Comparison of ENCODE assay signal across 8 mouse cellular contexts in genomic region chr1:52302557-52302956, GRCm38 (mm10).
DNase-seq lines count a peak whose midpoint lies in the region; ATAC-seq and TF ChIP-seq lines count a peak whose summit lies in the region.

No protein-coding gene starts in this region.

- TF ChIP-seq POLR2A in CH12.LX (IDR thresholded peaks at IDR 0.05; ENCODE audit: low read depth, low read length), result no peak

- H3K27ac ChIP-seq in CH12.LX (ENCODE audit: insufficient read depth, low read depth), result no peak overlapping the region
- H3K27ac ChIP-seq in heart, embryonic 14.5 days (replicated peaks in 1 of 2; ENCODE audit: control insufficient read depth in 1 of 2, insufficient read depth in 1 of 2, low read depth in 2 of 2, low read length in 2 of 2), result no peak overlapping the region
- no peak overlapping the region for H3K27ac ChIP-seq in lung, embryonic 15.5 days

- ATAC-seq in heart, embryonic 14.5 days (ENCODE audit: insufficient number of reproducible peaks, insufficient read depth, low FRiP score, low read depth), result no peak
- ATAC-seq in lung, embryonic 15.5 days (ENCODE audit: borderline replicate concordance, extremely low read depth, low FRiP score, low TSS enrichment), result peak; percentile 49; the same call in 1 of the 2 replicates

- no peaks in the 10 kb centered on the region for H3K9me3 ChIP-seq in CH12.LX (replicated peaks; ENCODE audit: low read length)
- no peaks in the 10 kb centered on the region for H3K9me3 ChIP-seq in heart, embryonic 14.5 days (ENCODE audit: control insufficient read depth, low read length)
- H3K9me3 ChIP-seq in lung, embryonic 15.5 days, result no peaks in the 10 kb centered on the region

- peak; percentile 44 to 86; a peak in 3 of 4 replicates for TF ChIP-seq CTCF in CH12.LX (conservative IDR thresholded peaks at IDR 0.05 in 1 of 2, IDR thresholded peaks at IDR 0.05 in 1 of 2; ENCODE audit: low read depth in 2 of 2, low read length in 2 of 2)

- in situ Hi-C loops in CH12.LX (cut with MboI; ENCODE audit: low pct_ligation_motif_present, low pct_unique_long_range_greater_than_20kb, low sequenced_read_pairs), result no loop called here

- no peaks in the 10 kb centered on the region for H3K36me3 ChIP-seq in CH12.LX (replicated peaks in 1 of 2; ENCODE audit: control insufficient read depth in 1 of 2, insufficient read depth in 1 of 2, low read length in 1 of 2)
- H3K36me3 ChIP-seq in heart, embryonic 14.5 days (ENCODE audit: control insufficient read depth, insufficient read depth, low read length), result no peaks in the 10 kb centered on the region
- H3K36me3 ChIP-seq in lung, embryonic 15.5 days, result no peaks in the 10 kb centered on the region

- peak; percentile 69 for DNase-seq in CH12.LX (ENCODE audit: extremely low read depth)
- peak; percentile 66 to 67 for DNase-seq in adrenal gland, adult 18-20 months (ENCODE audit: low spot score in 2 of 2)
- peak; percentile 50 for DNase-seq in embryo, embryonic 11.5 days (ENCODE audit: low read depth, low spot score)
- peak; percentile 84 for DNase-seq in layer of hippocampus, adult 11-12 months (ENCODE audit: low spot score)
- DNase-seq in right cerebral cortex, adult 2 months (ENCODE audit: low spot score in 2 of 2), result peak; percentile 84 to 87
- DNase-seq in urinary bladder, postnatal 14 days (ENCODE audit: low spot score), result peak; percentile 77

- peak overlapping the region; percentile 47; the same call in 1 of the 2 replicates for H3K9ac ChIP-seq in CH12.LX (ENCODE audit: insufficient read depth, low read depth)
- no peak overlapping the region for H3K9ac ChIP-seq in heart, embryonic 14.5 days (ENCODE audit: low read length)
- no peak overlapping the region for H3K9ac ChIP-seq in lung, embryonic 15.5 days

- peak overlapping the region in 1 of 3 experiments; percentile 24 for H3K4me3 ChIP-seq in CH12.LX (replicated peaks in 1 of 3; ENCODE audit: low read depth in 2 of 3, low read length in 2 of 3, poor library complexity in 1 of 3)
- H3K4me3 ChIP-seq in heart, embryonic 14.5 days (ENCODE audit: control insufficient read depth in 1 of 2, insufficient read depth in 1 of 2, low read depth in 1 of 2, low read length in 2 of 2), result no peak overlapping the region
- no peak overlapping the region for H3K4me3 ChIP-seq in lung, embryonic 15.5 days

- TF ChIP-seq RAD21 in CH12.LX (IDR thresholded peaks at IDR 0.05; ENCODE audit: low read depth, low read length), result peak; percentile 65

- 7% methylated on average over 6 of the region's 6 CpGs for WGBS in heart, embryonic 14.5 days
- WGBS in lung, embryonic 15.5 days, result 6% methylated on average over 6 of the region's 6 CpGs

- no peaks in the 10 kb centered on the region for H3K79me2 ChIP-seq in CH12.LX (replicated peaks; ENCODE audit: control insufficient read depth, extremely low read depth, insufficient read depth, poor library complexity, severe bottlenecking)

- peaks cover 8 to 18% of the 10 kb centered on the region in 2 experiments for H3K4me1 ChIP-seq in CH12.LX (ENCODE audit: control insufficient read depth in 1 of 2, insufficient read depth in 2 of 2)
- no peaks in the 10 kb centered on the region; a peak in 1 of 4 replicates for H3K4me1 ChIP-seq in heart, embryonic 14.5 days (ENCODE audit: control insufficient read depth in 2 of 2, insufficient read depth in 2 of 2, low read length in 2 of 2)
- H3K4me1 ChIP-seq in lung, embryonic 15.5 days, result no peaks in the 10 kb centered on the region

- dilution Hi-C loops in CH12.LX (cut with MboI; ENCODE audit: extremely low pct_ligation_motif_present, extremely low pct_unique_long_range_greater_than_20kb, low sequenced_read_pairs), result no loop called here

- no peak for TF ChIP-seq EP300 in CH12.LX (IDR thresholded peaks at IDR 0.05; ENCODE audit: low read length)

- H3K27me3 ChIP-seq in CH12.LX (replicated peaks), result no peaks in the 10 kb centered on the region
- H3K27me3 ChIP-seq in heart, embryonic 14.5 days (ENCODE audit: control insufficient read depth, insufficient read depth, low read length), result no peaks in the 10 kb centered on the region
- H3K27me3 ChIP-seq in lung, embryonic 15.5 days, result no peaks in the 10 kb centered on the region

- H3K4me2 ChIP-seq in CH12.LX (ENCODE audit: insufficient read depth, low read depth, poor library complexity, severe bottlenecking), result peak overlapping the region; percentile 88
- peak overlapping the region; percentile 8; the same call in 1 of the 2 replicates for H3K4me2 ChIP-seq in heart, embryonic 14.5 days (ENCODE audit: low read length)
- H3K4me2 ChIP-seq in lung, embryonic 15.5 days, result no peak overlapping the region

TF ChIP-seq in CH12.LX, 34 proteins besides CTCF, POLR2A, EP300 and RAD21:
- no peak for TF ChIP-seq E2F4 (IDR thresholded peaks at IDR 0.05; ENCODE audit: insufficient replicate concordance, low read depth, low read length)
- TF ChIP-seq SMC3 (IDR thresholded peaks at IDR 0.05; ENCODE audit: low read depth, low read length), result peak; percentile 57
- no peak for TF ChIP-seq SIN3A (IDR thresholded peaks at IDR 0.05; ENCODE audit: low read length)
- no peak for TF ChIP-seq USF2 (conservative IDR thresholded peaks at IDR 0.05; ENCODE audit: low read depth, low read length)
- peak; percentile 37; the same call in 1 of the 2 replicates for TF ChIP-seq IRF4 (IDR thresholded peaks at IDR 0.05; ENCODE audit: low read depth, low read length)
